Mouse (Mus musculus) bone marrow macrophage, adult 2 months (primary cell): ENCODE data around the gene Mmd.

Experiments
- CTCF ChIP-seq: IDR thresholded peaks from 2 replicates; pipeline ENCODE4 v1.5.1; 2012; ENCODE audit warnings: low read depth, mild to moderate bottlenecking, low read length, moderate library complexity
- POLR2A ChIP-seq: IDR thresholded peaks from 2 replicates; pipeline ENCODE4 v1.6.1; 2012; ENCODE audit warnings: mild to moderate bottlenecking, low read depth, low read length, borderline replicate concordance

DNA sequence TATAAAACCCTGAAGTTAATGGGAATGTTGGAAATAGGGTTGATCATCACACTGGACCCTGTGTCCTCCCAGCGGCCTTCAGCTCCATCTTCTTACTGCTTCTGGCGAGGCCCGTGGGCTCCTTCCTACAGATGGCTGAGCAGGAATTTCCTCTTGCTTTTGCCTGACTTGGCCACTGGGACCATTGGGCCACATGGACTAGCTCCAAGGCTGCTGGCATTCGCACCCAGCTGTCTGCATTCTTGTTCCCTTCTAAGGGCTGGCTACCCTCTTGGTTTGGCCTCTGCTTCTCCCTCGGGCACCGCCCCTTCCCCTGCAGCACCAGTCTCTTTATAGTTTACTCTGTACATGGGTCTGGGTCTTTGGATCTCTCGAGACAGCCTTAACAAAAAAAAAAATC is 26.4 kb downstream of the Mmd start:
- no peak for TF ChIP-seq CTCF
- TF ChIP-seq POLR2A: no peak
